Mouse (Mus musculus): ENCODE data around the gene Mief1. TPM values are rescaled to one million over a fixed set of nuclear protein-coding genes. Genes with fewer than 3 reads are reported as not detected.

Gene Mief1
- polyA plus RNA-seq, 1 experiment: 38.4 TPM

DNA sequence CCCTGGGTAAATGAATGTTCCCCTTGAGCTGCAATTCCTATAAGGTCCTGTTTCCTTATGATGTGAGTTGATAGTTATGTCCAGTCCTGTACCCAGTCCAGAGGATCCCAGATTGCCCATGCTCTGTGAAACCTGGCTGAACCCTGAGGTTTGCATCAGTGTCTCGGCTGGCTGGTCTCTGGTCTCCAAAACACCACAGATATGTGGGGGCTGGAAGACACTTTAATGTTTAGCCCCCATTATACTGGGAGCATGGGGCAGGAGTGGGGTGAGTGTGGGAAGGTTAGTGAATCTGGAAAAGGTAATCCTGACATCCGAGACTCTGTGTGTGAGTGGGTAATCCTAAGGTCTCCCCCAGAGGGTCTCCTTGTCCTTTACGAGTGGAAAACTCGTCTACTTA lies 765 bp upstream of the Mief1 start:
- H3K9me3 ChIP-seq (replicated peaks; ENCODE audit: control insufficient read depth, insufficient read depth, low read length, poor library complexity, severe bottlenecking): no peaks in the 10 kb centered on the region
- peak overlapping the region; percentile 73 for H3K27ac ChIP-seq (ENCODE audit: insufficient read depth, low read length)
- H3K4me1 ChIP-seq (ENCODE audit: control insufficient read depth, insufficient read depth, low read length): peaks cover 8% of the 10 kb centered on the region
- H3K36me3 ChIP-seq (ENCODE audit: control insufficient read depth, insufficient read depth, low read length, poor library complexity, severe bottlenecking): peaks cover 28% of the 10 kb centered on the region
- no peak for TF ChIP-seq EP300 (IDR thresholded peaks at IDR 0.05; ENCODE audit: insufficient read depth, low read depth, low read length)
- no peak for TF ChIP-seq CTCF (IDR thresholded peaks at IDR 0.05; ENCODE audit: low read depth, low read length)
- TF ChIP-seq POLR2A (IDR thresholded peaks at IDR 0.05; ENCODE audit: insufficient read depth, low read length): no peak
- H3K4me3 ChIP-seq (ENCODE audit: low read depth, low read length): no peak overlapping the region
- H3K27me3 ChIP-seq (ENCODE audit: control insufficient read depth, insufficient read depth, low read length, poor library complexity, severe bottlenecking): no peaks in the 10 kb centered on the region
- peak overlapping the region; percentile 28; the same call in 1 of the 2 replicates for H3K9ac ChIP-seq (ENCODE audit: low read depth, poor library complexity, severe bottlenecking)

DNA sequence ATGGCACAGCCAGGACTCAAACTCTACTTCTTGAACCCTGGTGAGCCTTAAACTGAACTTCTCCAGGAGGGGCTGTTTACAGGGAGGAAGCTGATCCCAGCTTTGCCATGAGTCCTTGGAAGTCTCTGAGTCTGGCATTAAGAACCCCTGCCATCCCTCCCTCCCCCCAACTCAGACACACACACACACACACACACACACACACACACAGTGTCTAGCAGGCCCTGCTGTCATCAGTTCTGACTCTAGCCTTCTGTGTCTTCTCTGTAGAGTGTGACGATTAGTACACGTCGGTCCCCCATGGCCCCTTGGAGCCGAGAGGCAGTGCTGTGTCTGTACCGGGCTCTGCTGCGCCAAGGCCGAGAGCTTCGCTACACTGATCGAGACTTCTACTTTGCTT lies 1.7 kb downstream of the Mief1 start, which contains the start of gene AC140267.1:
AC140267.1 (plus strand) TSS at position 301 of the 400 bp plus-strand sequence.
- peak within 1 kb of the TSS; percentile 84 for H3K9ac ChIP-seq (ENCODE audit: low read depth, poor library complexity, severe bottlenecking)
- no peak within 1 kb of the TSS for H3K27ac ChIP-seq (ENCODE audit: insufficient read depth, low read length)
- H3K9me3 ChIP-seq (replicated peaks; ENCODE audit: control insufficient read depth, insufficient read depth, low read length, poor library complexity, severe bottlenecking): no peaks in the 10 kb centered on the region
- H3K4me3 ChIP-seq (ENCODE audit: low read depth, low read length): peak within 1 kb of the TSS; percentile 97
- peaks cover 45% of the 10 kb centered on the region for H3K36me3 ChIP-seq (ENCODE audit: control insufficient read depth, insufficient read depth, low read length, poor library complexity, severe bottlenecking)
- TF ChIP-seq CTCF (IDR thresholded peaks at IDR 0.05; ENCODE audit: low read depth, low read length) (no peak), EP300 (IDR thresholded peaks at IDR 0.05; ENCODE audit: insufficient read depth, low read depth, low read length) (no peak), POLR2A (IDR thresholded peaks at IDR 0.05; ENCODE audit: insufficient read depth, low read length) (no peak)
- peaks cover 2% of the 10 kb centered on the region for H3K4me1 ChIP-seq (ENCODE audit: control insufficient read depth, insufficient read depth, low read length)
- H3K27me3 ChIP-seq (ENCODE audit: control insufficient read depth, insufficient read depth, low read length, poor library complexity, severe bottlenecking): no peaks in the 10 kb centered on the region

DNA sequence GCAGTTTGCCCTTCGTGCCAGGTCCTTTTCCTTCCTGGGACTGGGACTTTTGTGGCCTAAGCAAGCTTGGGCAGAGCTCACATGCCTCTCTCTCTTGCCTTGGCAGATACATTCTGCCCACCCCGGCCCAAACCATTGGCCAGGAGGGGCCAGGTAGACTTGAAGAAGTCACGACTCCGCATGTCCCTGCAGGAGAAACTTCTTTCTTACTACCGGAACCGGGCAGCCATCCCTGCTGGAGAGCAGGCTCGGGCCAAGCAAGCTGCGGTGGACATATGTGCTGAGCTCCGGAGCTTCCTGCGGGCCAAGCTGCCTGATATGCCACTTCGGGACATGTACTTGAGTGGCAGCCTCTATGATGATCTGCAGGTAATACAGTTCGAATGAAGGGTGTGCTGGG lies 14.3 kb downstream of the Mief1 start:
- Histone ChIP-seq H3K36me3 (ENCODE audit: control insufficient read depth, insufficient read depth, low read length, poor library complexity, severe bottlenecking) (peaks cover 62% of the 10 kb centered on the region), H3K9me3 (replicated peaks; ENCODE audit: control insufficient read depth, insufficient read depth, low read length, poor library complexity, severe bottlenecking) (no peaks in the 10 kb centered on the region), H3K27me3 (ENCODE audit: control insufficient read depth, insufficient read depth, low read length, poor library complexity, severe bottlenecking) (no peaks in the 10 kb centered on the region), H3K9ac (ENCODE audit: low read depth, poor library complexity, severe bottlenecking) (no peak overlapping the region), H3K4me3 (ENCODE audit: low read depth, low read length) (no peak overlapping the region), H3K4me1 (ENCODE audit: control insufficient read depth, insufficient read depth, low read length) (no peaks in the 10 kb centered on the region), H3K27ac (ENCODE audit: insufficient read depth, low read length) (no peak overlapping the region)
- no peak for TF ChIP-seq CTCF (IDR thresholded peaks at IDR 0.05; ENCODE audit: low read depth, low read length)
- no peak for TF ChIP-seq POLR2A (IDR thresholded peaks at IDR 0.05; ENCODE audit: insufficient read depth, low read length)
- no peak for TF ChIP-seq EP300 (IDR thresholded peaks at IDR 0.05; ENCODE audit: insufficient read depth, low read depth, low read length)

DNA sequence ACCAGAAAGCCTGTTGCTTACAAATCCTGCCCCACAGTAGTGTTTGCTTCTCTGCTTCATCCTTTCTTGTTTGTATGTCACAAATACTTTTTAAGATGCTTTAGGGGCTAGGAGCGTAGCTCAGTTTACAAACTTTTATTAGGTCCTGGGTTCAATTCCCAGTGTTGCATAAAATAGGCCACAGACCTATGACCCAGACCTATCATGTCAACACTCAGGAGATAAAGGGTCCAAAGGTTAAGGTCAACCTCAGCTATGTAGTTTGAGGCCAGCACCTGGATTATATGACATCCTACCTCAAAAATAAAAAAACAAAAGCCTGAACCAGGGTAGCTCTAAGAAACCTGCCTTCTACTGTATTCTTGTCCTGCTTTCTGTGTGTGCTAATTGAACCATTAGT lies 14.8 kb downstream of the Mief1 start:
- Histone ChIP-seq H3K4me3 (ENCODE audit: low read depth, low read length) (no peak overlapping the region), H3K36me3 (ENCODE audit: control insufficient read depth, insufficient read depth, low read length, poor library complexity, severe bottlenecking) (peaks cover 58% of the 10 kb centered on the region), H3K9me3 (replicated peaks; ENCODE audit: control insufficient read depth, insufficient read depth, low read length, poor library complexity, severe bottlenecking) (no peaks in the 10 kb centered on the region), H3K27ac (ENCODE audit: insufficient read depth, low read length) (no peak overlapping the region), H3K9ac (ENCODE audit: low read depth, poor library complexity, severe bottlenecking) (no peak overlapping the region), H3K27me3 (ENCODE audit: control insufficient read depth, insufficient read depth, low read length, poor library complexity, severe bottlenecking) (no peaks in the 10 kb centered on the region), H3K4me1 (ENCODE audit: control insufficient read depth, insufficient read depth, low read length) (no peaks in the 10 kb centered on the region)
- TF ChIP-seq POLR2A (IDR thresholded peaks at IDR 0.05; ENCODE audit: insufficient read depth, low read length) (no peak), EP300 (IDR thresholded peaks at IDR 0.05; ENCODE audit: insufficient read depth, low read depth, low read length) (no peak), CTCF (IDR thresholded peaks at IDR 0.05; ENCODE audit: low read depth, low read length) (no peak)

DNA sequence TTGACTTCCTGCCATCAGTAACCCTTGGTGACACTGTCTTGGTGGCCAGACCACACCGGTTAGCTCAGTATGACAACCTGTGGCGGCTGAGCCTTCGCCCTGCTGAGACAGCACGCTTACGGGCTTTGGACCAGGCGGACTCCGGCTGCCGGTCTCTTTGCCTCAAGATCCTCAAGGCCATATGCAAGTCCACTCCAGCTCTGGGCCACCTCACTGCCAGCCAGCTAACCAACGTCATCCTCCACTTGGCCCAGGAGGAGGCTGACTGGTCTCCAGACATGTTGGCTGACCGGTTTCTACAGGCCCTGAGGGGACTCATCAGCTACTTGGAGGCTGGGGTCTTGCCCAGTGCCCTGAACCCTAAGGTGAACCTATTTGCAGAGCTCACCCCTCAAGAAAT lies 15.9 kb downstream of the Mief1 start:
- no peaks in the 10 kb centered on the region for H3K4me1 ChIP-seq (ENCODE audit: control insufficient read depth, insufficient read depth, low read length)
- no peaks in the 10 kb centered on the region for H3K27me3 ChIP-seq (ENCODE audit: control insufficient read depth, insufficient read depth, low read length, poor library complexity, severe bottlenecking)
- H3K9me3 ChIP-seq (replicated peaks; ENCODE audit: control insufficient read depth, insufficient read depth, low read length, poor library complexity, severe bottlenecking): no peaks in the 10 kb centered on the region
- H3K9ac ChIP-seq (ENCODE audit: low read depth, poor library complexity, severe bottlenecking): no peak overlapping the region
- H3K27ac ChIP-seq (ENCODE audit: insufficient read depth, low read length): no peak overlapping the region
- peaks cover 47% of the 10 kb centered on the region for H3K36me3 ChIP-seq (ENCODE audit: control insufficient read depth, insufficient read depth, low read length, poor library complexity, severe bottlenecking)
- TF ChIP-seq POLR2A (IDR thresholded peaks at IDR 0.05; ENCODE audit: insufficient read depth, low read length) (no peak), EP300 (IDR thresholded peaks at IDR 0.05; ENCODE audit: insufficient read depth, low read depth, low read length) (no peak), CTCF (IDR thresholded peaks at IDR 0.05; ENCODE audit: low read depth, low read length) (no peak)
- no peak overlapping the region for H3K4me3 ChIP-seq (ENCODE audit: low read depth, low read length)

DNA sequence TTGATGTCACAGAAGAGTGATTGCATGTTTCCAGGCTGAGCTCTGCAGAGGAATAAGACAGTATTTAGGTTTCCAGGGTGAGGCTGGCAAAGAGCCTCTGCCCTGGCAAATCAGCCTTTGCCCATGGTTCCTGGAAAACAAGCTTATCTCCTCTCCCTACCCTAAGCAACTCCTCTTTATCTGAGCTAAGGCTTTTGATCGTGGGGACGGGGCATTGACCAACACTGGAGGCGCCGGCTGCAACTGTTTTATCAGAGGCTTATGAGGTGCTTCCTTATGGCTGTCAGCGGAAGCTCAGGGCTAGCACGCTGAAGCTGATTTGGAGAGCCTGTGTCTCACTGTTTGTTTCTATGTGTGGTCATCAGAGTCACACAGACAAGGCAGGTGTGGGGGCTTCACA lies 16.8 kb downstream of the Mief1 start:
- TF ChIP-seq CTCF (IDR thresholded peaks at IDR 0.05; ENCODE audit: low read depth, low read length) (no peak), POLR2A (IDR thresholded peaks at IDR 0.05; ENCODE audit: insufficient read depth, low read length) (no peak), EP300 (IDR thresholded peaks at IDR 0.05; ENCODE audit: insufficient read depth, low read depth, low read length) (no peak)
- Histone ChIP-seq H3K27ac (ENCODE audit: insufficient read depth, low read length) (no peak overlapping the region), H3K9ac (ENCODE audit: low read depth, poor library complexity, severe bottlenecking) (no peak overlapping the region), H3K27me3 (ENCODE audit: control insufficient read depth, insufficient read depth, low read length, poor library complexity, severe bottlenecking) (no peaks in the 10 kb centered on the region), H3K9me3 (replicated peaks; ENCODE audit: control insufficient read depth, insufficient read depth, low read length, poor library complexity, severe bottlenecking) (no peaks in the 10 kb centered on the region), H3K4me1 (ENCODE audit: control insufficient read depth, insufficient read depth, low read length) (no peaks in the 10 kb centered on the region), H3K36me3 (ENCODE audit: control insufficient read depth, insufficient read depth, low read length, poor library complexity, severe bottlenecking) (peaks cover 46% of the 10 kb centered on the region), H3K4me3 (ENCODE audit: low read depth, low read length) (no peak overlapping the region)

All from ES-Bruce4 (cell line).